ENCODE assay signal across 12 mouse cellular contexts in genomic region chr19:4279487-4279886, GRCm38 (mm10). TPM values are rescaled to one million over a fixed set of nuclear protein-coding genes. Genes with fewer than 3 reads are reported as not detected.
DNase-seq lines count a peak whose midpoint lies in the region; ATAC-seq and TF ChIP-seq lines count a peak whose summit lies in the region.
"Had no signal": no experiment of that assay in that cellular context is flagged by ENCODE, and none has a peak within 500 bp of the region (broad histone marks: within the 10 kb centered on the region; RNA-seq: fewer than 3 reads in every experiment).

No protein-coding gene starts in this region.

- TF ChIP-seq RAD21 in CH12.LX (IDR thresholded peaks at IDR 0.05; ENCODE audit: low read depth, low read length): peak; percentile 9

- no peak for TF ChIP-seq POLR2A in liver, adult 2 months (IDR thresholded peaks at IDR 0.05; ENCODE audit: extremely low read depth, insufficient read depth, low read length)
- TF ChIP-seq POLR2A in CH12.LX (IDR thresholded peaks at IDR 0.05; ENCODE audit: low read depth, low read length): no peak
- TF ChIP-seq POLR2A in cortical plate, adult 2 months (IDR thresholded peaks at IDR 0.05; ENCODE audit: extremely low read depth, insufficient read depth, low read length): no peak

- 0 out of 2 replicates have a peak, but pooled peaks cover 2% of the 10 kb centered on the region for H3K4me1 ChIP-seq in liver, adult 2 months (ENCODE audit: control insufficient read depth, insufficient read depth, low read length)
- H3K4me1 ChIP-seq in liver, embryonic 11.5 days (replicated peaks; ENCODE audit: control insufficient read depth, insufficient read depth, low read length): peaks cover 2% of the 10 kb centered on the region
- H3K4me1 ChIP-seq in CH12.LX (ENCODE audit: control insufficient read depth in 1 of 2, insufficient read depth in 2 of 2): peaks cover 13 to 29% of the 10 kb centered on the region in 2 experiments
- peaks cover 3% of the 10 kb centered on the region; the same call in 1 of the 2 replicates for H3K4me1 ChIP-seq in cortical plate, adult 2 months (ENCODE audit: control insufficient read depth, insufficient read depth, low read length)

- H3K27me3 ChIP-seq in liver, adult 2 months (ENCODE audit: control insufficient read depth, insufficient read depth, low read length): no peaks in the 10 kb centered on the region
- H3K27me3 ChIP-seq in liver, embryonic 11.5 days (replicated peaks; ENCODE audit: control insufficient read depth, insufficient read depth, low read length): 0 out of 2 replicates have a peak, but pooled peaks cover 2% of the 10 kb centered on the region
- no peaks in the 10 kb centered on the region for H3K27me3 ChIP-seq in CH12.LX (replicated peaks)

- no peak overlapping the region for H3K9ac ChIP-seq in liver, adult 2 months (ENCODE audit: low read depth, low read length)
- H3K9ac ChIP-seq in liver, embryonic 11.5 days (ENCODE audit: low read depth, low read length): no peak overlapping the region
- H3K9ac ChIP-seq in CH12.LX (ENCODE audit: insufficient read depth, low read depth): no peak overlapping the region
- H3K9ac ChIP-seq: heart, embryonic 13.5 days had no signal

- no peak overlapping the region for H3K27ac ChIP-seq in liver, adult 2 months (replicated peaks; ENCODE audit: insufficient read depth, low read depth, low read length)
- H3K27ac ChIP-seq in liver, embryonic 11.5 days (ENCODE audit: low read depth, low read length): no peak overlapping the region
- no peak overlapping the region for H3K27ac ChIP-seq in CH12.LX (ENCODE audit: insufficient read depth, low read depth)
- H3K27ac ChIP-seq in cortical plate, adult 2 months (ENCODE audit: insufficient read depth, low read length): no peak overlapping the region
- H3K27ac ChIP-seq: heart, embryonic 13.5 days had no signal

- no peak for ATAC-seq in liver, embryonic 11.5 days (replicated peaks; ENCODE audit: low FRiP score)
- ATAC-seq in granulocyte monocyte progenitor cell, adult 5-6 weeks (replicated peaks; ENCODE audit: poor library complexity, severe bottlenecking): no peak
- ATAC-seq: hindbrain, embryonic 16.5 days had no signal

- in situ Hi-C loops in CH12.LX (cut with MboI; ENCODE audit: low pct_ligation_motif_present, low pct_unique_long_range_greater_than_20kb, low sequenced_read_pairs): no loop called here

- no peak overlapping the region for H3K4me3 ChIP-seq in liver, adult 2 months (ENCODE audit: insufficient read depth, low read depth, low read length)
- H3K4me3 ChIP-seq in liver, embryonic 11.5 days (ENCODE audit: low read depth, low read length): no peak overlapping the region
- H3K4me3 ChIP-seq in CH12.LX (replicated peaks in 1 of 3; ENCODE audit: low read depth in 2 of 3, low read length in 2 of 3, poor library complexity in 1 of 3): no peak overlapping the region
- no peak overlapping the region for H3K4me3 ChIP-seq in cortical plate, adult 2 months (ENCODE audit: insufficient read depth, low read length)
- H3K4me3 ChIP-seq: heart, embryonic 13.5 days had no signal

- WGBS in liver, adult 2 months: 93% methylated on average over 1 of the region's 1 CpGs
- WGBS in liver, embryonic 11.5 days: 89% methylated on average over 1 of the region's 1 CpGs

- no peak for TF ChIP-seq EP300 in CH12.LX (IDR thresholded peaks at IDR 0.05; ENCODE audit: low read length)

- H3K36me3 ChIP-seq in liver, adult 2 months (ENCODE audit: control insufficient read depth, insufficient read depth, low read length): no peaks in the 10 kb centered on the region
- no peaks in the 10 kb centered on the region for H3K36me3 ChIP-seq in liver, embryonic 11.5 days (ENCODE audit: control insufficient read depth, insufficient read depth, low read length)
- peaks cover 22 to 56% of the 10 kb centered on the region in 2 experiments for H3K36me3 ChIP-seq in CH12.LX (replicated peaks in 1 of 2; ENCODE audit: control insufficient read depth in 1 of 2, insufficient read depth in 1 of 2, low read length in 1 of 2)

- peak; percentile 44 to 57 for DNase-seq in cerebellum, postnatal 10 days
- DNase-seq in cerebellum, adult 9-10 months: no peak
- no peak for DNase-seq in liver, adult 2 months (ENCODE audit: extremely low read depth, low read depth, low spot score)
- no peak for DNase-seq in liver, embryonic 11.5 days (ENCODE audit: low spot score)
- no peak for DNase-seq in CH12.LX (ENCODE audit: extremely low read depth)
- DNase-seq in embryo, embryonic 11 days: no peak
- DNase-seq: midbrain, embryonic 14.5 days; thymus, postnatal 36 days had no signal

- dilution Hi-C loops in CH12.LX (cut with MboI; ENCODE audit: extremely low pct_ligation_motif_present, extremely low pct_unique_long_range_greater_than_20kb, low sequenced_read_pairs): no loop called here

- TF ChIP-seq CTCF in liver, adult 2 months (IDR thresholded peaks at IDR 0.05; ENCODE audit: low read depth, low read length): 0 out of 2 replicates have a peak, but pooled peaks have one; percentile 7
- TF ChIP-seq CTCF in CH12.LX (conservative IDR thresholded peaks at IDR 0.05 in 1 of 2, IDR thresholded peaks at IDR 0.05 in 1 of 2; ENCODE audit: low read depth in 2 of 2, low read length in 2 of 2): peak; percentile 15 to 38; a peak in 2 of 4 replicates
- TF ChIP-seq CTCF in cortical plate, adult 2 months (IDR thresholded peaks at IDR 0.05; ENCODE audit: extremely low read depth, insufficient read depth, low read length): peak; percentile 21; the same call in 1 of the 2 replicates

- no peak overlapping the region for H3K4me2 ChIP-seq in liver, embryonic 11.5 days
- no peak overlapping the region for H3K4me2 ChIP-seq in CH12.LX (ENCODE audit: insufficient read depth, low read depth, poor library complexity, severe bottlenecking)
- H3K4me2 ChIP-seq: heart, embryonic 13.5 days had no signal

- no peaks in the 10 kb centered on the region for H3K79me2 ChIP-seq in liver, adult 2 months (ENCODE audit: control insufficient read depth, insufficient read depth, low read length)
- peaks cover 14% of the 10 kb centered on the region for H3K79me2 ChIP-seq in CH12.LX (replicated peaks; ENCODE audit: control insufficient read depth, extremely low read depth, insufficient read depth, poor library complexity, severe bottlenecking)

- no peaks in the 10 kb centered on the region for H3K9me3 ChIP-seq in liver, embryonic 11.5 days (ENCODE audit: control insufficient read depth, low read length)
- H3K9me3 ChIP-seq in CH12.LX (replicated peaks; ENCODE audit: low read length): peaks cover 16% of the 10 kb centered on the region

TF ChIP-seq in CH12.LX, 34 proteins besides CTCF, POLR2A, EP300 and RAD21:
- TF ChIP-seq ZNF384 (IDR thresholded peaks at IDR 0.05; ENCODE audit: low read depth, low read length): no peak
- TF ChIP-seq IRF4 (IDR thresholded peaks at IDR 0.05; ENCODE audit: low read depth, low read length): no peak
- 0 out of 2 replicates have a peak, but pooled peaks have one; percentile 14 for TF ChIP-seq SMC3 (IDR thresholded peaks at IDR 0.05; ENCODE audit: low read depth, low read length)
- no peak for TF ChIP-seq HCFC1 (IDR thresholded peaks at IDR 0.05; ENCODE audit: low read depth, low read length)
- no peak for TF ChIP-seq CHD2 (IDR thresholded peaks at IDR 0.05; ENCODE audit: low read length)
- no peak for TF ChIP-seq NELFE (IDR thresholded peaks at IDR 0.05; ENCODE audit: low read depth, low read length)
- no peak for TF ChIP-seq ETS1 (conservative IDR thresholded peaks at IDR 0.05; ENCODE audit: low read depth, low read length)
TF ChIP-seq in CH12.LX: peak in this region for 1.

RNA-seq across cellular contexts. Expression of gene Ankrd13d, which starts 3.5 kb away (rescaled TPM):
- 0.40 and 0.46 TPM in 2 replicates for total RNA-seq in liver, adult 2 months (2014; rRNA removed)
- 0.27 and 0.60 TPM in 2 replicates for polyA plus RNA-seq in liver, adult 2 months (2012; rRNA removed)
- 2.9 and 3.2 TPM in 2 replicates for polyA plus RNA-seq in liver, embryonic 11.5 days (2014; fragmentation: Nextera tagmentation; extraction: Ambion mirVana)
- total RNA-seq in CH12.LX (2012; rRNA removed) (53.6 and 55.1 TPM in 2 replicates), CH12.LX (2014; rRNA removed) (3.8 and 5.6 TPM in 2 replicates)
- polyA plus RNA-seq in CH12.LX (2012; ENCODE audit: insufficient read length, low read depth): 13.2 and 17.3 TPM in 2 replicates
- 76.1 and 85.9 TPM in 2 replicates for polyA plus RNA-seq in cortical plate, adult 2 months (2012; rRNA removed)
- 6.8 and 7.2 TPM in 2 replicates for total RNA-seq in granulocyte monocyte progenitor cell, adult 5-6 weeks (2014; fragmentation: Nextera tagmentation)
- total RNA-seq in granulocyte monocyte progenitor cell, adult 5-6 weeks (2017): 1.6 and 3.9 TPM in 2 replicates

RNA-seq across cellular contexts. Expression of gene Ssh3, which starts 10.5 kb away (rescaled TPM):
- total RNA-seq in liver, adult 2 months (2014; rRNA removed): 11.5 and 12.1 TPM in 2 replicates
- polyA plus RNA-seq in liver, adult 2 months (2012; rRNA removed): 15.3 and 29.2 TPM in 2 replicates
- polyA plus RNA-seq in liver, embryonic 11.5 days (2014; fragmentation: Nextera tagmentation; extraction: Ambion mirVana): 3.2 and 3.3 TPM in 2 replicates
- total RNA-seq in CH12.LX (2012; rRNA removed): 30.0 and 33.4 TPM in 2 replicates
- total RNA-seq in CH12.LX (2014; rRNA removed): 5.6 and 6.9 TPM in 2 replicates
- 12.3 and 13.2 TPM in 2 replicates for polyA plus RNA-seq in CH12.LX (2012; ENCODE audit: insufficient read length, low read depth)
- 148 and 177 TPM in 2 replicates for polyA plus RNA-seq in cortical plate, adult 2 months (2012; rRNA removed)
- 17.7 and 25.9 TPM in 2 replicates for total RNA-seq in granulocyte monocyte progenitor cell, adult 5-6 weeks (2014; fragmentation: Nextera tagmentation)
- total RNA-seq in granulocyte monocyte progenitor cell, adult 5-6 weeks (2017): 10.8 and 22.0 TPM in 2 replicates

RNA-seq across cellular contexts. Expression of gene Grk2, which starts 26.5 kb away (rescaled TPM):
- 11.3 and 16.4 TPM in 2 replicates for total RNA-seq in liver, adult 2 months (2014; rRNA removed)
- polyA plus RNA-seq in liver, adult 2 months (2012; rRNA removed): 23.4 and 30.3 TPM in 2 replicates
- 22.1 and 23.1 TPM in 2 replicates for polyA plus RNA-seq in liver, embryonic 11.5 days (2014; fragmentation: Nextera tagmentation; extraction: Ambion mirVana)
- total RNA-seq in CH12.LX (2012; rRNA removed): 196 and 203 TPM in 2 replicates
- total RNA-seq in CH12.LX (2014; rRNA removed): 118 and 119 TPM in 2 replicates
- 191 and 193 TPM in 2 replicates for polyA plus RNA-seq in CH12.LX (2012; ENCODE audit: insufficient read length, low read depth)
- 220 and 239 TPM in 2 replicates for polyA plus RNA-seq in cortical plate, adult 2 months (2012; rRNA removed)
- total RNA-seq in granulocyte monocyte progenitor cell, adult 5-6 weeks (2014; fragmentation: Nextera tagmentation): 179 and 198 TPM in 2 replicates
- 133 and 181 TPM in 2 replicates for total RNA-seq in granulocyte monocyte progenitor cell, adult 5-6 weeks (2017)

RNA-seq across cellular contexts. Expression of gene Pold4, which starts 47.8 kb away (rescaled TPM):
- 27.2 and 27.3 TPM in 2 replicates for total RNA-seq in liver, adult 2 months (2014; rRNA removed)
- 60.4 and 63.8 TPM in 2 replicates for polyA plus RNA-seq in liver, adult 2 months (2012; rRNA removed)
- 22.1 and 24.9 TPM in 2 replicates for polyA plus RNA-seq in liver, embryonic 11.5 days (2014; fragmentation: Nextera tagmentation; extraction: Ambion mirVana)
- total RNA-seq in CH12.LX (2012; rRNA removed) (35.0 and 53.4 TPM in 2 replicates), CH12.LX (2014; rRNA removed) (61.5 and 76.4 TPM in 2 replicates)
- 35.1 and 36.8 TPM in 2 replicates for polyA plus RNA-seq in CH12.LX (2012; ENCODE audit: insufficient read length, low read depth)
- 38.9 and 39.7 TPM in 2 replicates for polyA plus RNA-seq in cortical plate, adult 2 months (2012; rRNA removed)
- total RNA-seq in granulocyte monocyte progenitor cell, adult 5-6 weeks (2014; fragmentation: Nextera tagmentation): 68.6 and 117 TPM in 2 replicates
- 69.5 and 92.0 TPM in 2 replicates for total RNA-seq in granulocyte monocyte progenitor cell, adult 5-6 weeks (2017)

Comparison
In these comparisons a context has a peak if more than half of its experiments do, and no peak if none do; other contexts are left out.
1. DNase-seq: peak in cerebellum, postnatal 10 days (2 of 2); none in cerebellum, adult 9-10 months (single experiment), liver, adult 2 months (single experiment), liver, embryonic 11.5 days (single experiment), CH12.LX (single experiment) and embryo, embryonic 11 days (single experiment).
2. Peak in every context shown above with its lines, with median percentiles within 50 percentile points of each other: CTCF ChIP-seq.